Comparison of ENCODE assay signal across 28 mouse cellular contexts in genomic region chr5:121389691-121390090, GRCm38 (mm10). TPM values are rescaled to one million over a fixed set of nuclear protein-coding genes. Genes with fewer than 3 reads are reported as not detected.
A peak's percentile ranks its signal among the peaks of the same experiment; 100 is the strongest.
DNase-seq lines count a peak whose midpoint lies in the region; ATAC-seq and TF ChIP-seq lines count a peak whose summit lies in the region.
"Had no signal": no experiment of that assay in that cellular context is flagged by ENCODE, and none has a peak within 500 bp of the region (broad histone marks: within the 10 kb centered on the region; RNA-seq: fewer than 3 reads in every experiment).

No protein-coding gene starts in this region.

- H3K9ac ChIP-seq in CH12.LX (ENCODE audit: insufficient read depth, low read depth) = peak overlapping the region; percentile 25; the same call in 1 of the 2 replicates
- H3K9ac ChIP-seq: embryonic facial prominence, embryonic 15.5 days; heart, embryonic 15.5 days; limb, embryonic 15.5 days; midbrain, embryonic 15.5 days; neural tube, embryonic 13.5 days; stomach, embryonic 15.5 days had no signal

- dilution Hi-C loops in CH12.LX (cut with MboI; ENCODE audit: extremely low pct_ligation_motif_present, extremely low pct_unique_long_range_greater_than_20kb, low sequenced_read_pairs) = no loop called here

- H3K4me3 ChIP-seq in layer of hippocampus, adult 2 months = no peak overlapping the region
- H3K4me3 ChIP-seq in CH12.LX (replicated peaks in 1 of 3; ENCODE audit: low read depth in 2 of 3, low read length in 2 of 3, poor library complexity in 1 of 3) = no peak overlapping the region
- no peak overlapping the region for H3K4me3 ChIP-seq in brown adipose tissue, adult 24 weeks (ENCODE audit: insufficient read depth, low read depth, low read length)
- H3K4me3 ChIP-seq: embryonic facial prominence, embryonic 15.5 days; heart, embryonic 15.5 days; limb, embryonic 15.5 days; midbrain, embryonic 15.5 days; myocyte; neural tube, embryonic 13.5 days; stomach, embryonic 15.5 days had no signal

- TF ChIP-seq POLR2A in CH12.LX (IDR thresholded peaks at IDR 0.05; ENCODE audit: low read depth, low read length) = no peak

- no peaks in the 10 kb centered on the region for H3K27me3 ChIP-seq in CH12.LX (replicated peaks)
- H3K27me3 ChIP-seq: embryonic facial prominence, embryonic 15.5 days; heart, embryonic 15.5 days; limb, embryonic 15.5 days; midbrain, embryonic 15.5 days; neural tube, embryonic 13.5 days; stomach, embryonic 15.5 days had no signal

- H3K4me2 ChIP-seq in CH12.LX (ENCODE audit: insufficient read depth, low read depth, poor library complexity, severe bottlenecking) = no peak overlapping the region; the same call in 1 of the 2 replicates
- H3K4me2 ChIP-seq: embryonic facial prominence, embryonic 15.5 days; heart, embryonic 15.5 days; limb, embryonic 15.5 days; midbrain, embryonic 15.5 days; neural tube, embryonic 13.5 days; stomach, embryonic 15.5 days had no signal

- TF ChIP-seq RAD21 in CH12.LX (IDR thresholded peaks at IDR 0.05; ENCODE audit: low read depth, low read length) = no peak; the same call in 1 of the 2 replicates

- no peaks in the 10 kb centered on the region for H3K9me3 ChIP-seq in CH12.LX (replicated peaks; ENCODE audit: low read length)
- H3K9me3 ChIP-seq: embryonic facial prominence, embryonic 15.5 days; heart, embryonic 15.5 days; limb, embryonic 15.5 days; midbrain, embryonic 15.5 days; neural tube, embryonic 13.5 days; stomach, embryonic 15.5 days had no signal

- no peak for DNase-seq in layer of hippocampus, adult 2 months (ENCODE audit: low spot score in 2 of 2)
- DNase-seq in layer of hippocampus, adult 8-10 months (ENCODE audit: low spot score in 2 of 2) = no peak
- DNase-seq in 3T3-L1 (ENCODE audit: low read depth, low spot score) = peak; percentile 68
- DNase-seq in CH12.LX (ENCODE audit: extremely low read depth) = no peak
- DNase-seq in kidney, postnatal 14 days = no peak
- DNase-seq: cerebellum, adult 9-11 months; gastrocnemius, postnatal 36 days; kidney, adult 9 months; kidney, postnatal 36 days; left cerebral cortex, postnatal 4 days; lung, adult 18-20 months; lung, postnatal 10 days; retina, postnatal 1 day; right cerebral cortex, postnatal 25 days; thymus, adult 18-20 months; thymus, postnatal 36 days had no signal

- peak overlapping the region; percentile 78 for H3K27ac ChIP-seq in layer of hippocampus, adult 2 months
- H3K27ac ChIP-seq in CH12.LX (ENCODE audit: insufficient read depth, low read depth) = no peak overlapping the region
- H3K27ac ChIP-seq in brown adipose tissue, adult 24 weeks (replicated peaks; ENCODE audit: low read depth, low read length) = peak overlapping the region; percentile 65
- H3K27ac ChIP-seq: embryonic facial prominence, embryonic 15.5 days; heart, embryonic 15.5 days; limb, embryonic 15.5 days; midbrain, embryonic 15.5 days; neural tube, embryonic 13.5 days; stomach, embryonic 15.5 days had no signal

- peak; percentile 31 for TF ChIP-seq CTCF in layer of hippocampus, adult 2 months (conservative IDR thresholded peaks at IDR 0.05)
- TF ChIP-seq CTCF in CH12.LX (conservative IDR thresholded peaks at IDR 0.05 in 1 of 2, IDR thresholded peaks at IDR 0.05 in 1 of 2; ENCODE audit: low read depth in 2 of 2, low read length in 2 of 2) = no peak

- H3K4me1 ChIP-seq in CH12.LX (ENCODE audit: control insufficient read depth in 1 of 2, insufficient read depth in 2 of 2) = peaks cover 0 to 15% of the 10 kb centered on the region in 2 experiments; a peak in 2 of 4 replicates
- H3K4me1 ChIP-seq in brown adipose tissue, adult 24 weeks (ENCODE audit: control insufficient read depth, insufficient read depth, insufficient read length, low read length) = peaks cover 4% of the 10 kb centered on the region

- H3K79me2 ChIP-seq in CH12.LX (replicated peaks; ENCODE audit: control insufficient read depth, extremely low read depth, insufficient read depth, poor library complexity, severe bottlenecking) = peaks cover 3% of the 10 kb centered on the region; the same call in 1 of the 2 replicates

- in situ Hi-C loops in CH12.LX (cut with MboI; ENCODE audit: low pct_ligation_motif_present, low pct_unique_long_range_greater_than_20kb, low sequenced_read_pairs) = no loop called here

- no peaks in the 10 kb centered on the region for H3K36me3 ChIP-seq in CH12.LX (replicated peaks in 1 of 2; ENCODE audit: control insufficient read depth in 1 of 2, insufficient read depth in 1 of 2, low read length in 1 of 2)
- H3K36me3 ChIP-seq: embryonic facial prominence, embryonic 15.5 days; heart, embryonic 15.5 days; limb, embryonic 15.5 days; midbrain, embryonic 15.5 days; neural tube, embryonic 13.5 days; stomach, embryonic 15.5 days had no signal

- ATAC-seq in activated CD4-positive, CD25-positive, alpha-beta regulatory T cell, adult 4 months = no peak
- ATAC-seq: forebrain, embryonic 16.5 days; hindbrain, embryonic 16.5 days; intestine, embryonic 16.5 days; midbrain, embryonic 15.5 days had no signal

- TF ChIP-seq EP300 in CH12.LX (IDR thresholded peaks at IDR 0.05; ENCODE audit: low read length) = no peak

TF ChIP-seq in CH12.LX, 34 proteins besides CTCF, POLR2A, EP300 and RAD21:
- TF ChIP-seq MAFK (IDR thresholded peaks at IDR 0.05; ENCODE audit: insufficient replicate concordance, low read length) = peak; percentile 72; the same call in 1 of the 2 replicates
- no peak for TF ChIP-seq TBP (conservative IDR thresholded peaks at IDR 0.05; ENCODE audit: low read depth, low read length)
- no peak for TF ChIP-seq ZMIZ1 (IDR thresholded peaks at IDR 0.05; ENCODE audit: low read depth, low read length)
- no peak for TF ChIP-seq RCOR1 (conservative IDR thresholded peaks at IDR 0.05; ENCODE audit: low read depth, low read length)
- no peak for TF ChIP-seq MAZ (IDR thresholded peaks at IDR 0.05; ENCODE audit: low read depth, low read length)

RNA-seq across cellular contexts. Expression of gene Trafd1, which starts 4.3 kb away (rescaled TPM):
- total RNA-seq in layer of hippocampus, adult 2 months (2021) = 10 to 100 TPM; 79.8 to 82.8 TPM
- total RNA-seq in layer of hippocampus, adult 8-10 months (2022) = 10 to 100 TPM; 71.6 to 88.3 (median 78.0) TPM
- total RNA-seq in CH12.LX (2012; rRNA removed) = 41.8 and 42.3 TPM in 2 replicates
- total RNA-seq in CH12.LX (2014; rRNA removed) = 31.7 and 34.0 TPM in 2 replicates
- polyA plus RNA-seq in CH12.LX (2012; ENCODE audit: insufficient read length, low read depth) = 52.8 and 52.9 TPM in 2 replicates
- 27.3 and 29.2 TPM in 2 replicates for polyA plus RNA-seq in brown adipose tissue, adult 24 weeks (2012; ENCODE audit: insufficient read depth, insufficient read length, missing spikeins)
- polyA plus RNA-seq in activated CD4-positive, CD25-positive, alpha-beta regulatory T cell, adult 4 months (2017; shearing (Covaris generic)) = 10 to 100 TPM; 33.7 to 38.3 TPM

RNA-seq across cellular contexts. Expression of gene Naa25, which starts 8.0 kb away (rescaled TPM):
- 10 to 100 TPM; 37.2 to 40.9 TPM for total RNA-seq in layer of hippocampus, adult 2 months (2021)
- total RNA-seq in layer of hippocampus, adult 8-10 months (2022) = 10 to 100 TPM; 36.6 to 45.8 (median 38.1) TPM
- 41.3 and 44.1 TPM in 2 replicates for total RNA-seq in CH12.LX (2012; rRNA removed)
- 53.1 and 59.7 TPM in 2 replicates for total RNA-seq in CH12.LX (2014; rRNA removed)
- 60.3 and 66.0 TPM in 2 replicates for polyA plus RNA-seq in CH12.LX (2012; ENCODE audit: insufficient read length, low read depth)
- polyA plus RNA-seq in brown adipose tissue, adult 24 weeks (2012; ENCODE audit: insufficient read depth, insufficient read length, missing spikeins) = 15.3 and 19.5 TPM in 2 replicates
- polyA plus RNA-seq in activated CD4-positive, CD25-positive, alpha-beta regulatory T cell, adult 4 months (2017; shearing (Covaris generic)) = 10 to 100 TPM; 27.0 to 30.4 TPM
